Mouse (Mus musculus): ENCODE results near the gene Gm20671. TPM values are rescaled to one million over a fixed set of nuclear protein-coding genes. Genes with fewer than 3 reads are reported as not detected.
A peak's percentile ranks its signal among the peaks of the same experiment; 100 is the strongest.

The Gm20671 gene
- total RNA-seq, 1 experiment from 2014 or later: 10.1 TPM

GRCm38 (mm10) chr5:32717726-32718125, 109.2 kb downstream of the Gm20671 start:
- no peak for ATAC-seq (replicated peaks in 1 of 2; ENCODE audit: insufficient read depth in 1 of 2, low FRiP score in 2 of 2, low TSS enrichment in 1 of 2, low read depth in 1 of 2, poor library complexity in 2 of 2, severe bottlenecking in 2 of 2)

DNA sequence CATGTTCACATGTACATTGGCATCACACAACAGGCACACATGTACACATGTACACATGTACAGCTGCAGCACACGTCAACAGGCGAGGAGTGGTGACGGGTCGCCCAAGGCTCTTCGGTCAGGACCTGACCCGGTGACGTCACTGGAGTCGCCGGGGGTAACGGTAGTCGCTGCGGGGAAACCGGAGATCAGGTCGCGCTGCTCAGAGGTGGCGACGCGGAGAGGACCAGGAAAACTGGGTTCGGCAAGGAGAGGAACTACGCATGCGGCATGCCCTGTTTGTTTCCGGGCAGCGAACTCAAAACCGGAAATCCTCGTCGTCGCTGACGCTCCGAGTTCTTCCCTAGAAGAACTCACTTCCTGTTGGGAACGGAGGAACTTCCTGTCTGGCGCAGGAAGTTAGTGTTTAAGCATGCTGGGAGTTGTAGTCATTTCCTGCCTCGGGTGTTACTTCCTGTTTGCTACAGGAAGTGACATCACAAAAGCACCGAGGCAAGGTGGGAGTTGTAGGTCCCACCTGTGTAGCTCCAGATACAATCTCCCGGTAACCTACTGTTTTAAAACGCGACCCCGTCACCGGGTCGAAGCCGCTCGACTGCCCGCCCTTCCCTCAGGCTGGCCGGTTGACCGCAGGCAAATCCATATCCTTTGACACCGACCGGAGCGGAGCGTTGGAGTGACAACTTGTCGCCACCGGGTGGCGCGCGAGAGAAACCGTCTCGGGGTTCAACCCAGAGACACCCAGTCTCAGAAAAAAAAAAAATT, 113.0 kb downstream of the Gm20671 start:
- peak; percentile 79 to 80 for ATAC-seq (replicated peaks in 1 of 2; ENCODE audit: insufficient read depth in 1 of 2, low FRiP score in 2 of 2, low TSS enrichment in 1 of 2, low read depth in 1 of 2, poor library complexity in 2 of 2, severe bottlenecking in 2 of 2)

- ATAC-seq (replicated peaks in 1 of 2; ENCODE audit: insufficient read depth in 1 of 2, low FRiP score in 2 of 2, low TSS enrichment in 1 of 2, low read depth in 1 of 2, poor library complexity in 2 of 2, severe bottlenecking in 2 of 2): peak; percentile 18 to 66; a peak in 3 of 4 replicates
Observed at GRCm38 (mm10) chr5:32713042-32713702, 113.7 kb downstream of the Gm20671 start.

GRCm38 (mm10) chr5:32712221-32713041, 114.5 kb downstream of the Gm20671 start:
- 0 out of 4 replicates have a peak, but pooled peaks of 1 of the 2 experiments have one; percentile 1 for ATAC-seq (replicated peaks in 1 of 2; ENCODE audit: insufficient read depth in 1 of 2, low FRiP score in 2 of 2, low TSS enrichment in 1 of 2, low read depth in 1 of 2, poor library complexity in 2 of 2, severe bottlenecking in 2 of 2)

DNA sequence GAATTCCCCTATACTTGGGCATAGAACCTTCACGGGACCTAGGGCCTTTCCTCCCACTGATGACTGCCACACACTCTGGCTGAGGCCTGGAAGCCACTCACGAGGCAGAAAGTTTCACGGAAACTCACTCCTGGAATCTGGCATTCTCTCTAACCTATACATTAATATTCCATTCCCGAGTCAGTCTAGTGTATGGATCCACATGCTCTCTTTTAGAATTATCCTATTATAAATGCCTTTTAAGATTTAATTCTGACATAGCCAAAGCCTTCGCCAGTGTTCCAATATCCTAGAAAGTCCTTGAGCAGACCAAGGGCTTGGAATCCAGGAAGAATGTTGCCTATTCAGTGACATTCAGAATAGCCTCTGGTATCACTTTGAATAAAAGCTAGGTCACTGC, 115.4 kb downstream of the Gm20671 start:
- no peak for ATAC-seq (replicated peaks in 1 of 2; ENCODE audit: insufficient read depth in 1 of 2, low FRiP score in 2 of 2, low TSS enrichment in 1 of 2, low read depth in 1 of 2, poor library complexity in 2 of 2, severe bottlenecking in 2 of 2)

DNA sequence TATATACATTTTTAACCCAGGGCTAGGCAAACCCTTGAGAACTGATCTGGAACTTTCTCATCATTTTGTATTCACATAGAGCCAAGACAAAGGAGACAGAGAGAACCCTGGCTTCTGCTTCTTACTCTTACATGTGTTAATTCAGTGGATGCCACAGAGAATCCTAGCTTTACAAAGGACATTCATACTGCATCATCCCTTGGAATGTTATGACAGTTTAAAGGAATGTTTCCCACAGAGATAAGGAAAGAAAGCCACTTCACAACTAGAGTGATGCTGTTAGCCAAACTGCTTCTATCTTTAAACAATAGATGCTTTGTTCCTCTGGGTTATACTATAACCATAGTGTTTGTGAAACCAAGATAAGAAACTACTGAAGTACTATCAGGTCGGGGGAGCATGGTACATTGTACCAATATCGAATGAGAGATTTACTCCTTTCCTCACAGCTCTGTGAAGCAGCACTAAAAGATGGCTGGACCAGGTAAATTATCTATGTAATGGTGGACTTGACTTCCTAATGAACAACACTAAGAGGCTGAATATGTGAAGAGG, 120.6 kb downstream of the Gm20671 start:
- ATAC-seq (replicated peaks in 1 of 2; ENCODE audit: insufficient read depth in 1 of 2, low FRiP score in 2 of 2, low TSS enrichment in 1 of 2, low read depth in 1 of 2, poor library complexity in 2 of 2, severe bottlenecking in 2 of 2): no peak

- ATAC-seq (replicated peaks in 1 of 2; ENCODE audit: insufficient read depth in 1 of 2, low FRiP score in 2 of 2, low TSS enrichment in 1 of 2, low read depth in 1 of 2, poor library complexity in 2 of 2, severe bottlenecking in 2 of 2): no peak
Observed at GRCm38 (mm10) chr5:32697208-32697867, 129.6 kb downstream of the Gm20671 start.

- no peak for ATAC-seq (replicated peaks in 1 of 2; ENCODE audit: insufficient read depth in 1 of 2, low FRiP score in 2 of 2, low TSS enrichment in 1 of 2, low read depth in 1 of 2, poor library complexity in 2 of 2, severe bottlenecking in 2 of 2)
Observed at GRCm38 (mm10) chr5:32693411-32693810, 133.5 kb downstream of the Gm20671 start.

Other genes starting within 250 kb of the Gm20671 start
- 15.7 and 15.8 TPM in 2 replicates for gene Yes1, start 215.9 kb downstream of the Gm20671 start, total RNA-seq (2017)
- 19.7 and 35.3 TPM in 2 replicates for gene Pisd, start 41.5 kb downstream of the Gm20671 start, total RNA-seq (2017)
- gene Prr14l, start 27.1 kb upstream of the Gm20671 start, total RNA-seq (2017): 36.0 and 42.8 TPM in 2 replicates
- gene Depdc5, start 36.6 kb upstream of the Gm20671 start, total RNA-seq (2017): 22.6 and 28.8 TPM in 2 replicates
- 127 and 167 TPM in 2 replicates for gene Ywhah, start 191.7 kb upstream of the Gm20671 start, total RNA-seq (2017)

Data from hematopoietic stem cell, adult 5-6 weeks (primary cell).